Mouse (Mus musculus) kidney, adult 2 months (tissue): ENCODE measurements around the gene Gm3594.
"Not testable (repeated sequence)": the region's sequence is repeated elsewhere in the genome, so short reads cannot be mapped to it uniquely, and the experiment has no call there.

Experiments used
- CTCF ChIP-seq: fragments of 200-500 bp; conservative IDR thresholded peaks from 2 replicates; pipeline ENCODE4 v1.5.1; 2011; ENCODE audit warnings: low read depth, mild to moderate bottlenecking, control low read depth, low read length, moderate library complexity, mixed read lengths; ENCODE audit not compliant: insufficient read depth, insufficient read length
- POLR2A ChIP-seq: fragments of 200-500 bp; IDR thresholded peaks from one replicate; pipeline ENCODE4 v1.6.1; 2011; ENCODE audit warnings: low read depth, low read length, control low read depth

DNA sequence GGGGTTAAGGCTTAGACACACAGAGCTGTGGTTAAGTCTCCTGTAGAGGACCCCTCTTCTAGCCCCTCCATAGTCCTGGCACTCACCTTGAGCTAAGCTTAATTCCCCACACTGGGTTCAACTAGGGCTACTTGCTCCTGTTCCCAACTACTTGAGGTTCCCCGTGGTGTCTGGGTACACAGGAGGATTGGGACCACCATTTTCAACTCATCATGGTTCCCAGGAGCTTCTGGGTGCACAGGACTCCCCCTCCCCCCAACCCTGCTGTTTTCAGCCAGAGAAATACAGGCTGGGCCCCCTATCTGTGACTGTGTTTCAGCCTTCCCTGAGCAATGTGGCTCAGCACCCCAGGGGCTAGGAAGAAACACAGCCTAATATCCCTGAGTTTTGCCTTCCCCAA lies 41.9 kb upstream of the Gm3594 start:
- TF ChIP-seq CTCF, POLR2A: not testable (repeated sequence)
